Mouse (Mus musculus): ENCODE measurements around the gene Slc30a10.

GRCm38 (mm10) chr1:185496791-185497460 lies 42.3 kb downstream of the Slc30a10 start:
- no peak for TF ChIP-seq ZC3H11A (IDR thresholded peaks at IDR 0.05; ENCODE audit: low read depth, low read length)
- no peak for TF ChIP-seq CTCF (conservative IDR thresholded peaks at IDR 0.05 in 1 of 2, IDR thresholded peaks at IDR 0.05 in 1 of 2; ENCODE audit: low read depth in 2 of 2, low read length in 2 of 2)
- TF ChIP-seq ELF1 (IDR thresholded peaks at IDR 0.05; ENCODE audit: low read depth, low read length) = no peak
- TF ChIP-seq USF1 (IDR thresholded peaks at IDR 0.05; ENCODE audit: low read depth, low read length) = no peak
- no peak for TF ChIP-seq POLR2A (IDR thresholded peaks at IDR 0.05; ENCODE audit: low read depth, low read length)
- TF ChIP-seq EP300 (IDR thresholded peaks at IDR 0.05; ENCODE audit: low read length) = no peak
- TF ChIP-seq TCF12 (IDR thresholded peaks at IDR 0.05; ENCODE audit: low read depth, low read length) = no peak
- TF ChIP-seq UBTF (IDR thresholded peaks at IDR 0.05; ENCODE audit: low read depth, low read length) = no peak
- TF ChIP-seq MAX (IDR thresholded peaks at IDR 0.05; ENCODE audit: low read length) = no peak
- TF ChIP-seq ZNF384 (IDR thresholded peaks at IDR 0.05; ENCODE audit: low read depth, low read length) = no peak
- no peak for TF ChIP-seq MAZ (IDR thresholded peaks at IDR 0.05; ENCODE audit: low read depth, low read length)
- TF ChIP-seq ETS1 (conservative IDR thresholded peaks at IDR 0.05; ENCODE audit: low read depth, low read length) = no peak
